Mouse (Mus musculus) left cerebral cortex, adult 2 months (tissue): Measurements from ENCODE around the gene Synrg. TPM values are rescaled to one million over a fixed set of nuclear protein-coding genes. Genes with fewer than 3 reads are reported as not detected.
A peak's percentile ranks its signal among the peaks of the same experiment; 100 is the strongest.

ENCODE experiments used
- DNase-seq, 2 experiments: peaks; one replicate each; pipeline ENCODE4 v3.0.0; 2021 to 2022; ENCODE audit warnings: low spot score in 2 of 2, mixed read lengths in 1 of 2; ENCODE audit errors: extremely low spot score in 1 of 2
- H3K27ac ChIP-seq: fragments of 200-600 bp; 2 replicates; pipeline ENCODE4 v1.8.1; 2022
- H3K4me3 ChIP-seq: fragments of 200-600 bp; 2 replicates; pipeline ENCODE4 v1.8.1; 2022
- CTCF ChIP-seq: fragments of 200-600 bp; IDR thresholded peaks from 2 replicates; pipeline ENCODE4 v1.8.1; 2022; ENCODE audit warnings: antibody characterized with exemption, mild to moderate bottlenecking, moderate library complexity
- intact Hi-C: fragments of 180-260 bp; cut with DNase I; formaldehyde crosslinking; loops from one replicate; pipeline ENCODE4 v1.15.1; 2025
- total RNA-seq, 2 experiments: library from RNA; stranded (reverse); gene quantifications; 2 replicates each; pipeline ENCODE4 v1.2.3; 2021

Gene Synrg
- total RNA-seq, 2 experiments from 2014 or later: 61.2 to 61.3 TPM

DNA sequence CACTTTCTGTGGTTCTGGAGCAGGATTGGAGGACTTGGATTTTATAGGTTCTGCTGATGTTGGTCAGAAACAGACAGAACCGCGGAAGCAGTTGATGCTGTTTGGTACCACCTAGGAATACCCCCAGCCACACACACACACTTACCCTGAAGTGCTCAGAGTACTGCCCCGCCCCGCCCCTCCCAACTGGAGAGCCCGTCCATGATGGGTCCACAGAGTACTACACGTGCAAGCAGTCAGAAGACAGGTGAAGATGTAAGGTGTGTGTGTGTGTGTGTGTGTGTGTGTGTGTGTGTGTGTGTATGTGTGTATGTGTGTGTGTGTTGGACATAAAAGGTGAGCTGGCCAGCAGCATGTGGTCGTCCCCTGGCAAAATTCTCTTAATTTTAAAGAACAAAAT lies 88.8 kb downstream of the Synrg start:
- DNase-seq: no peak
- intact Hi-C loops: no loop called here
- TF ChIP-seq CTCF: no peak
- Histone ChIP-seq H3K27ac (no peak overlapping the region), H3K4me3 (no peak overlapping the region)

DNA sequence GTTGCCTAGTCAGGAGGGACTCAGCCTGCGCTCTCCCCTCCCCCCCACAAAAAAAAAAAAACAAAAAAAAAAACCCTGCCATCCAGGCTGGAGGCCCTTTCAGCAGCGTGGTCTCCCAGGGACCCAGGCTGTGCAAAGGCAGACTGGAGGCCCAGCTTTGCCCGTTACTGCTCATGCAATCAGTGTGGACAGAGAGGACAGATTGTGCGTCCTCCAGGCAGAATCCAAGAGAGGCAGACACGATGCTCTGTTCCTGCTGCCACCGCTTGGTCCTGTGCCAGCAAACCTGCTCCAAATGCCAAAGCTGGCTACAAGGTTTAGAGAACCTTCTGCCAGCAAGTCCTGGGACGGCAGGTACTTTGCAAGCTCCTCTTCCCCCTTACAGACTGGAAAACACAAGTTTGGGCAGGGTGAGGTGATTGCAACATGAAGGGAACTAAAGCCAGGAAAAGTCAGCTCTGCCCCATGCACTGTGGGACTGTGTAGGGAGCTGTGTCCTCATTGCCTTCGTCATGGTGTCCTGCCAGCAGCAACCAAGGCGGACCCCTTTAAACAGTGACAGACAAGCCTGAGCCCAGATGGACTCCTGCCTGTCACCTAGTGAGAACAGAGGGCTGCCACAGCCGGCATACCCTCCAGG lies 89.4 kb downstream of the Synrg start:
- no peak for DNase-seq
- TF ChIP-seq CTCF: no peak
- intact Hi-C loops: no loop called here
- no peak overlapping the region for H3K4me3 ChIP-seq
- H3K27ac ChIP-seq: no peak overlapping the region

DNA sequence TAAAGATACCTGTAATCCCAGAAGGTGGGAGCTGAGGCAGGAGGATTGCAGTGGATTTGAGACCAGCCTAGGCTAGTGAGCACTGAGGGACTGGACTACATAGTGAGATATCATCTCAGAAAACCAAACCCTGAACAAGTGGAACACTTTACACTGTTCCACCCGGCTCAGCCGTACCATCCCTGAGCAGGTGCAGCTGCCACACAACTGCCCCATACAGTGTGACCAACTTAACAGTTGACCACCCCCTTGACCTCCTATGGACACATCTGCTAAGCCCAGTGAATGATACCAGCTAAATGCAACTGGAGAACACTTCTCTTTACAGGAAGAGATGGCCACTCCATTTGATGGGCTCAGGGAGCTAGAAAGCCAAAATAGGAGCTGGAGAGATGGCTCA lies 93.2 kb downstream of the Synrg start:
- DNase-seq: no peak
- Histone ChIP-seq H3K4me3 (no peak overlapping the region), H3K27ac (no peak overlapping the region)
- intact Hi-C loops: no loop called here
- no peak for TF ChIP-seq CTCF

DNA sequence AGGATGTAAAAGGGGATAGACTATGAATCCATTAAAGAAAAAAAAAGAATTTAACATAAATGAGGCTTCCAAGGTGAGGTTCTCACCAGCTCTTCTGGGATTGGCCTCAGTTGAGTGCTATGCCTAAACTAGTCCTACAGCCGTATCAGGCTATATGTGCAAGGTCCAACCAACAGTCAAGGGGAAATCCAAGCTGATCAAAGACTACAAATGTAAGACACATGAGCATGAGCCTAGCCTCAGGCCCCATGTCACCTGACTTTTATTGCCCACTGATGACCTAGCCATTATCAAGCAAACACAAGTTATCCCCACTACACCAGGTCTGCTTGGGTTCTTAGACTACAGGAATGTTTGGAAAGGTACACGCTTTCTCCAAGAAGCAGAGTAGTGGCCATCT lies 95.6 kb downstream of the Synrg start:
- DNase-seq: no peak
- intact Hi-C loops: no loop called here
- H3K27ac ChIP-seq: no peak overlapping the region
- TF ChIP-seq CTCF: no peak
- H3K4me3 ChIP-seq: no peak overlapping the region

DNA sequence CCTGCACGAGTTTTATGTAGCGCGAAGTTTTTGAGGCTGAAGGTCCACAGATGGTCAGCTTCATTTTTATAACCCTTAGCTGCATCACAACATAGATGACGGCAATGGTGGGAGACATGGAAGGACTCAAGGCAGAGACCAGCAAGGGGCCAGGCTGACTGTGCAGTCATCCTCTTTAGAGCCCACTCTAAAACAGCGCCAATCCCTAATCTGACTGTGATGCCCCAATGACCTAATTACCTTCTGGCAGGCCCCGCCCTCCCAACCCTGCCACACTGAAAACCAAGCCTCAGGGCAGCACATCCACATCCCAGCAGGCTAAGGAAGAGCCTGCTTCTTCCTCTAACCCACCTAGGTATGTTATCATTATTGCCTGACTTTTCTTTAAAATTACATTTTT lies 96.4 kb downstream of the Synrg start:
- Histone ChIP-seq H3K27ac (no peak overlapping the region), H3K4me3 (no peak overlapping the region)
- TF ChIP-seq CTCF: no peak
- intact Hi-C loops: no loop called here
- no peak for DNase-seq

DNA sequence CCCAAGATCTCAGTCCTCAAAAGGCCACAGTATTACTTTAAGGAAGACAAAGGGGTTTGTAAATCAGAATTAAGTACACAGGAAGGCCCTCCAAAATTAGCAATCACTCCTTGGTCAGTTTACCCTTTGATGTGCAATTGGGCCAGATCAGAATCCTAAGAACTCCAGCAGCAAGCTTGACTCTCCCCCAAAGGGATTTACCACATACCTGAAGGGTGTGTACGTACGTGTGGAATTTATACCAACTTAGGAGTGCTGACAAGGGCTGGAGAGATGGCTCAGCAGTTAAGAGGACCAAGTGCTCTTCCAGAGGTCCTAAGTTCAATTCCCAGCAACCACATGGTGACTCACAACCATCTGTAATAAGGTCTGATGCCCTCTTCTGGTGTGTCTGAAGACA lies 97.7 kb downstream of the Synrg start:
- no peak overlapping the region for H3K27ac ChIP-seq
- intact Hi-C loops: no loop called here
- no peak; the same call in 1 of the 2 replicates for TF ChIP-seq CTCF

DNA sequence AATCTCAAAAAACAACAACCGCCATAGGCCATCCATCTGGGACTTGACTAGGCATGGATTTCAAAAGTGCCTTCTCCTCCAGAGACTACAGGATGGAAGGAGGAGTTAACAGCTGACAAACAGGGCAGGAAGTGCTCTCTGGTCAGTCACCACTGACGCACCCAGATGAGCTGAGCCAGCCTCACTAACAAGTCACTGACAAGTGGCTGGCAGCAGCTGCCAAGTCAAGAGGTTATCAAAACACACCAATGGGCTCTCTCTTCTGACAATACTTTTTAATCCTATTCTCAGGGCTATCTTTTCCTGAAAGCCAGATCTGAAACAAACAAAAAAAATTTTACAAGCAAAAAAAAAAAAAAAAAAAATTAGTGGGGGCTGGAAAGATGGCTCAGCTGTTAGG lies 98.6 kb downstream of the Synrg start:
- no peak for DNase-seq
- H3K4me3 ChIP-seq: no peak overlapping the region
- no peak overlapping the region for H3K27ac ChIP-seq
- intact Hi-C loops: no loop called here
- no peak for TF ChIP-seq CTCF

More for the DNA sequence above, 97.7 kb downstream of the Synrg start:
- DNase-seq: no peak
- no peak overlapping the region for H3K4me3 ChIP-seq

DNA sequence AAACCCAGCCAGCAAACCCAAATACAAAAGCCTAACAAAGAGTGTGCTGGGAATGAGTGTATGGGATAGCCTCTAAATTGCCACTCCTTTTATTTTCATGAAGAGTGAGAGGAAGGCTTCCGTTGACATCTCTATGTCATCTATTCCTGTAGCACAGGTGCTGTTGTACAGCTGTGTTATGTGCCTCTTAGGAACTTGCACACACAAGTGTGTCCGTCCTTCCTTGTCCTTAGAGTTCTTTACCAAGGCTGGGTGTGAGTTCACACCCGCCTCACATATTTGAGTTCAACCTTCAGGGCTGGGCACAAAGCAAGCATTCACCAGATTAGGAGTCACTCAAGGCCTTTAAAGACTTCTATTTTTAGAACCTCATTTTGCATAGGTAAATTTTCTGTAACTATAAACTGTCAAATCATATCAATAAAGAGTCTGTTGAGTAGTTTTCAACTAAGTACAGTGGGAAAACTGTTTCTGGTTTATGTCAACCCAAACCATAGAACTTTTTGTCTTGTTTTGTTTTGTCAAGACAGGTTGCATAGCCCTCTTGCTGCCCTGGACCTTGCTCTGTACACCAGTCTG lies 99.5 kb downstream of the Synrg start:
- DNase-seq: no peak
- intact Hi-C loops: no loop called here
- peak overlapping the region; percentile 7; the same call in 1 of the 2 replicates for H3K4me3 ChIP-seq
- no peak overlapping the region for H3K27ac ChIP-seq
- TF ChIP-seq CTCF: no peak

DNA sequence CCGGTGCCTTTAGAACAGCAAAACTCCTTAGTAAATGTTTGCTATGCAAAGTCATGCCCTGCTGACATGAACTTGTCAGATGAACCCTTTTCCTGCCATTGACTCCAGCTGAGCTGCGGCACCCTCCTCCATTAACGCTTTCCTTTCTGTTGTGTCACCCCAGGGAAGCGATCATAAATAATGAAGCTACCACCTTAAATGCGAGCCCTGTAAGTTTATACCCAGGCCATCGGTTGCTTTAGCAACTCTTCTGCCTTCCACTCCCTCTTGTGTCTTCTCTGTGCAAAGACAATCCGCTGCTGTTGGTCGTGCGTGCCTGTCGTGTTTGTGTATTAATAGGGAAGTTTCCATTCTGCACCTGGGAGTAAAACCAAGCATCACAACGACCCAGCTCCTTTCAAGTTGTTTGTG lies 101.8 kb downstream of the Synrg start:
- Histone ChIP-seq H3K4me3 (peak overlapping the region; percentile 74), H3K27ac (peak overlapping the region; percentile 95)
- peak; percentile 53 for TF ChIP-seq CTCF
- no peak for DNase-seq
- intact Hi-C loops: loop anchor here (2.0 kb wide), 1 partner anchor 63 kb away; the partner anchor contains the start of genes Acaca and Tada2a

DNA sequence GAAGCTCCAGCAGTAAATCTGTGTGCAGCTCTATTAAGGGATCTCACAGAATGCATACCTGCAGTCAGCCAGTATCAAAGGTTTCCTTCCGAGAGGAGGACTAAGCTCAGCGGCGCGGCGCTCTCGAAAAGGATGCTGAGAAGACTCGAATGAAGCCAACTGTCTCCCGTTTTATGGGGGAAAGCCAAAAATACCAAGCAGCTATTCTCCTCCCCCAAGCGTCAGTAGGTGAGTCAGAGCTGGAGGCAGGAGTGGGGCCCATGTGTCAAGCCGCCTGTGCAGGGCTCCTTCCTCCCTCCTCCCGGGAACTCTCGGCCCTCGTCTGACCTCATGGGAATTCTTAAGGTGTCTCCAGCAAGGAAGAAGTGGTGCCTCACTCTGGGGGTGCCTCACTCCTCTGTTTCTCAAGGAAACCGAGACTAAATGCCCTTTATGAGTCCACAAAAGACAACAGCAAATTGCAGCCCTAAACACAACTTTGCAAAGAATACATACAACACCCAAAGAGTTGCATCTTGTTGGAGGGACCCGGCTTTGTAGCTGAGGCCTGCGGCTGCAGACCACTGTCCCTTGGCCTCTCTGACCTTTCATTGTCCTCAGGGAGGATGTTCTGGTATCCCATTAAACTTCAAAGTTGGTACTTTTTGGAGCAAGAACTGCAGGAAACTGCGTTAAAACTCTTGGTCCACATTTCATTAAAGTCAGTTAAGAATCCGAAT lies 102.9 kb downstream of the Synrg start:
- Histone ChIP-seq H3K27ac (peak overlapping the region; percentile 95), H3K4me3 (peak overlapping the region; percentile 74)
- peak; percentile 71 to 75 for DNase-seq
- TF ChIP-seq CTCF: no peak
- intact Hi-C loops: loop anchor here (2.0 kb wide), 1 partner anchor 62 kb away; the partner anchor contains the start of genes Acaca and Tada2a

DNA sequence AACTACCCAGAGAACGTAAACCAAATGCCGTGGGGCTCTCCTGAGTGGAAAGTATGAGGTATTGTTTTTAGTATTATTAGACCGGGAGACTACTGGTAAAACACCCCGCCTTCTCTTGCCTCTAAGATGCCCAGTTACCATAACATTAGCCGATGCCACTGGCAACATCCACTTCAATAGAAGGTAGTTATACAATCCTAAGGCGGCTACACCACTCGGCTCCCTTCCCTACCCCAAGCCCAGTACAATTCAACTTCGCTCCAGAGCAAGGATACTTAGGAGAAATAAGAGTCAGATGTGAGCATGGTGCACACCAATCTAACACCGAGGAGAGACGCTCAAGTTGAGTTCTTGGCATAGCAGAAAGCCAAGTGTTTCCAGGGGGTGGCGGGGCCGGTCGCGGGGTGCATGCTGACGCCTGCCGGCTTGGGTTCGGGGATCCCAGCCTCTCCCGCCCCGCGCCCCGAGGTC lies 103.5 kb downstream of the Synrg start:
- intact Hi-C loops: loop anchor here (2.0 kb wide), 1 partner anchor 61 kb away; the partner anchor contains the start of genes Acaca and Tada2a
- Histone ChIP-seq H3K27ac (peak overlapping the region; percentile 95), H3K4me3 (peak overlapping the region; percentile 74)
- no peak for DNase-seq
- TF ChIP-seq CTCF: no peak
